ENCODE assay signal across 17 mouse cellular contexts in the genomic region with DNA sequence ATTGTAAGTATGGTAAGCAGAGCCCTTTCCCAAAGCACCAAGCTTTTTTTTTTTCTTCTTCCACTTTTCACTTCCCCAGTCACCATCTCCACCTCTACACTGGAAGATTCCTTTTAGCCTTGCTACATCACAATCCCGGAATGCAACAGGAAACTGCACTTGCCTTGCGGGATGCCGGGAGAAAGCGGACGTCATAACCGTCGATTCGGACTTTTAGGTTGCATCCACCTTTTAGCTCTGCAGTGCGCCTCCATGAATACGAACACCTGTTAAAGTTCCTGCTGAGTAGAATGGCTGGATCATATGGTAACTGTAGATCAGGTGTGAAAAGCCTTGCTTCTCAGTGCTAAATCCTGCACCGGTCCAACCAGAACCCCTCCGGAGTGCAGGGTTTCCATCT.
"Had no signal": no experiment of that assay in that cellular context is flagged by ENCODE, and none has a peak within 500 bp of the region (broad histone marks: within the 10 kb centered on the region; RNA-seq: fewer than 3 reads in every experiment).

No protein-coding gene starts in this region.

- DNase-seq: lung, adult 2 months; lung, postnatal 14 days; lung, postnatal 36 days; right cerebral cortex, postnatal 14 days; thymus, adult 2 months; thymus, postnatal 25 days; thymus, postnatal 4 days had no signal

- H3K27ac ChIP-seq: lung, embryonic 15.5 days; macrophage; midbrain, embryonic 13.5 days; midbrain, embryonic 15.5 days; neural tube, embryonic 12.5 days; stomach, embryonic 15.5 days; stomach, postnatal 0 days had no signal

- H3K27me3 ChIP-seq: lung, embryonic 15.5 days; midbrain, embryonic 13.5 days; midbrain, embryonic 15.5 days; neural tube, embryonic 12.5 days; stomach, embryonic 15.5 days had no signal

- H3K4me3 ChIP-seq: lung, embryonic 15.5 days; megakaryocyte, embryonic 14.5 days; midbrain, embryonic 13.5 days; midbrain, embryonic 15.5 days; neural tube, embryonic 12.5 days; stomach, embryonic 15.5 days had no signal

- ATAC-seq: lung, postnatal 0 days; midbrain, embryonic 13.5 days; midbrain, embryonic 15.5 days had no signal

- H3K4me1 ChIP-seq: lung, embryonic 15.5 days; megakaryocyte, embryonic 14.5 days; midbrain, embryonic 13.5 days; midbrain, embryonic 15.5 days; neural tube, embryonic 12.5 days; stomach, embryonic 15.5 days had no signal

- H3K36me3 ChIP-seq: lung, embryonic 15.5 days; midbrain, embryonic 13.5 days; midbrain, embryonic 15.5 days; neural tube, embryonic 12.5 days; stomach, embryonic 15.5 days had no signal

- H3K9ac ChIP-seq: lung, embryonic 15.5 days; midbrain, embryonic 13.5 days; midbrain, embryonic 15.5 days; neural tube, embryonic 12.5 days; stomach, embryonic 15.5 days had no signal

- H3K9me3 ChIP-seq: lung, embryonic 15.5 days; megakaryocyte, embryonic 14.5 days; midbrain, embryonic 13.5 days; midbrain, embryonic 15.5 days; neural tube, embryonic 12.5 days; stomach, embryonic 15.5 days had no signal

- H3K4me2 ChIP-seq: lung, embryonic 15.5 days; midbrain, embryonic 11.5 days; midbrain, embryonic 13.5 days; midbrain, embryonic 15.5 days; neural tube, embryonic 12.5 days; stomach, embryonic 15.5 days had no signal
